Mouse (Mus musculus) midbrain, embryonic 14.5 days (tissue): ENCODE measurements at regions not wholly inside any gene's neighbourhood (a gene's known extent, or its start where the extent isn't known, plus 50 kb on each side); places are given as distances from the start of the nearest gene placed in this dataset.
A peak's percentile ranks its signal among the peaks of the same experiment; 100 is the strongest.

Experiments
- ATAC-seq: fragments of 200-750 bp; cut with Nextera tagmentation; 2 replicates; pipeline ENCODE4 v1.8.0; 2017; ENCODE audit warnings: moderate number of reproducible peaks, moderate library complexity; ENCODE audit not compliant: low FRiP score, low TSS enrichment
- DNase-seq: peaks from one replicate; pipeline ENCODE4 v3.0.0-alpha.2; 2015
- H3K27ac ChIP-seq: fragments of 300-500 bp; sonication (generic); replicated peaks from 2 replicates; pipeline ENCODE4 v1.5.1; 2014; ENCODE audit warnings: mild to moderate bottlenecking, low read depth, low read length, moderate library complexity
- H3K27me3 ChIP-seq: fragments of 300-500 bp; sonication (generic); 2 replicates; pipeline ENCODE4 v1.6.1; 2014; ENCODE audit warnings: low read length, control low read depth, mixed read lengths; ENCODE audit not compliant: control insufficient read depth, insufficient read depth
- H3K36me3 ChIP-seq: fragments of 300-500 bp; sonication (generic); 2 replicates; pipeline ENCODE4 v1.6.1; 2014; ENCODE audit warnings: low read length, control low read depth; ENCODE audit not compliant: control insufficient read depth, insufficient read depth
- H3K4me1 ChIP-seq: fragments of 300-500 bp; sonication (generic); 2 replicates; pipeline ENCODE4 v1.6.1; 2014; ENCODE audit warnings: mild to moderate bottlenecking, antibody characterized with exemption, low read length, control low read depth; ENCODE audit not compliant: control insufficient read depth, insufficient read depth
- H3K4me2 ChIP-seq: fragments of 300-500 bp; sonication (generic); 2 replicates; pipeline ENCODE4 v1.6.1; 2014; ENCODE audit warnings: mild to moderate bottlenecking, low read length, moderate library complexity
- H3K4me3 ChIP-seq: fragments of 300-500 bp; sonication (generic); replicated peaks from 2 replicates; pipeline ENCODE4 v1.5.1; 2014; ENCODE audit warnings: low read depth, low read length
- H3K9ac ChIP-seq: fragments of 300-500 bp; sonication (generic); replicated peaks from 2 replicates; pipeline ENCODE4 v1.6.1; 2014; ENCODE audit warnings: mild to moderate bottlenecking, low read length, moderate library complexity
- H3K9me3 ChIP-seq: fragments of 300-500 bp; sonication (generic); 2 replicates; pipeline ENCODE4 v1.6.1; 2016; ENCODE audit warnings: low read length, control low read depth, mixed read lengths; ENCODE audit not compliant: control insufficient read depth
- WGBS: fragments of 180-500 bp; shearing (Covaris S2); extraction: QIAGEN DNeasy Blood & Tissue Kit; methylation state at CpG from one replicate; pipeline ENCODE4 v1.1.7; 2014; 5-methylcytosine and 5-hydroxymethylcytosine counted together

DNA sequence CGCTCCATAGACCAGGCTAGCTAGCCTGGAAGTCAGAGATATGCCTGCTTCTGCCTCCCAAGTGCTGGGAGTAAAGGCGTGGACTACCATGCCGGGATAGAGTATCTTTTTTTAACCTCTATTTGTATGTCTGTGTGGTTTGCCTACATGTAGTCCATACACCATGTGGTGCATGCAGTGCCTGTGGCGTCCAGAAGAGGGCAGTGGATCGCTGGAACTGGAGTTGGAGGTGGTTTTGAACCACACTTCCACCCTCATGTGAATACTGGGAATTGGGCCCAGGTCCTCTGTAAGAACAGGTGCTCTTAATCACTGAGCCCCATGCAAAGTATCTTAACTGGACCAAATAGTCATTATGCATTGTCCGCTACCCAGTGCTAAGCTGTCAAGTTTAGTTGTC lies 306.2 kb downstream of the H2al1j start:
- Histone ChIP-seq H3K4me2 (no peak overlapping the region), H3K27me3 (no peaks in the 10 kb centered on the region), H3K4me3 (no peak overlapping the region), H3K36me3 (no peaks in the 10 kb centered on the region), H3K4me1 (no peaks in the 10 kb centered on the region), H3K9ac (no peak overlapping the region), H3K9me3 (no peaks in the 10 kb centered on the region), H3K27ac (no peak overlapping the region)
- ATAC-seq (no peak), DNase-seq (no peak)
- WGBS: 56% methylated on average over 6 of the region's 6 CpGs

DNA sequence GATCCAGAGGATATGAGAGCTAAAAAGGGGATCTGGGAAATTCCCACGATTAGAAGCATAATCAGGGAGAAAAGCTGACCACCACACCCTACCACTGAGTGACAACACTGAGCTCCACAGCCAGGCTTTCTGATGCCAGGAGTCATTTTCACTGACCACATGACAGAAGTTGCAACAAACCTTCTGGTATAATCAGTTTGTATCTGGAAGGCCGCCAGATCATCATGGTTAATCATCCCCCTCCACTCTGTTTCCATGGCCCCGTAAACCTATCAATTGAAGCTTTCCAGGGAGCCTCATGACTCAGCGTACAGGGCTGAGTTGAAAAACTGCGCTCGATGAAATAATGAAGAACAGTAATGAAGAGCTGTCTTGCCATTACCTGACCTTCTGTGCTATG lies 316.9 kb downstream of the H2al1j start:
- H3K27me3 ChIP-seq: no peaks in the 10 kb centered on the region
- DNase-seq: no peak
- no peak for ATAC-seq
- no peak overlapping the region for H3K4me3 ChIP-seq
- no peaks in the 10 kb centered on the region for H3K36me3 ChIP-seq
- H3K4me2 ChIP-seq: no peak overlapping the region
- 83% methylated on average over 6 of the region's 6 CpGs for WGBS
- H3K4me1 ChIP-seq: no peaks in the 10 kb centered on the region
- H3K9me3 ChIP-seq: no peaks in the 10 kb centered on the region
- H3K9ac ChIP-seq: no peak overlapping the region
- no peak overlapping the region for H3K27ac ChIP-seq

DNA sequence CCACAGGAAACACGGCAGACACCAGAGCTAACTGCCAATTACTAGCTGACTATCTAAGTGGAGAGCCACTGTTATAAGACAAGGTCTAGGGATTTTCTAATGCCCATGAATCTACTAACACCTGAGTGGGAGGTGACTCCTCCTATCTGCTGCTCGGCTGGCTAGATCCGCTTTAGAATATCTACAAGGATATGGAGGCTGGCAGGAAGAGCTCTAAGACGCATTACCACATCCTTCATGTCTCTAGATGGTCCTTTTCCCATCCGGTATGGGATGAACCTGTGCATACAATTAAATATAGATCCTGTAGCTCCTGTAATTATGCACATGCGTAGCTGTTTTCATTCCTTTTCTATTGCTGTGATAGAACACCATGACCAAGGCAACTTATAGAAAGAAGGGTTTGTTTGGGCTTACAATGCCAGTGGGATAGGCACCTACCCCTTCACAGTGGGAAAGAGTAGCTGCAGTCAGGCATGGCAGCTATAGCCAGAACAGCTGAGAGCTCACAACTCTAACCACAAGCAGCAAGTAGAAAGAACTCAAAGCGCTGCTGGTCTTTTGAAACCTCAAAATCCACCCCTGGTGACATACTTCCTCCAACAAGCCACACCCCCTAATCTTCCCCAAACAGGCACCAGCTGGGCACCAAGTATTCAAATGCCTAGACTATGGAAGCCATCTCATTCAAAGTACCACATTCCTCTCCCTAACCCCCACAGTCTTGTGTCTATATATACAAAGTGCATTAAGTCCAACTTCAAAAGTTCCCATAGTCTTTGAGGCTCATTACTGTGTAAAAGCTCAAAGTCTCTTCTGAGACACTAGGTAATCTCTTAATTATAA lies 319.3 kb downstream of the H2al1j start:
- Histone ChIP-seq H3K9ac (no peak overlapping the region), H3K9me3 (no peaks in the 10 kb centered on the region), H3K4me3 (no peak overlapping the region), H3K4me2 (no peak overlapping the region), H3K27me3 (no peaks in the 10 kb centered on the region), H3K4me1 (no peaks in the 10 kb centered on the region), H3K36me3 (no peaks in the 10 kb centered on the region), H3K27ac (no peak overlapping the region)
- 81% methylated on average over 7 of the region's 7 CpGs for WGBS
- no peak for DNase-seq
- no peak for ATAC-seq

DNA sequence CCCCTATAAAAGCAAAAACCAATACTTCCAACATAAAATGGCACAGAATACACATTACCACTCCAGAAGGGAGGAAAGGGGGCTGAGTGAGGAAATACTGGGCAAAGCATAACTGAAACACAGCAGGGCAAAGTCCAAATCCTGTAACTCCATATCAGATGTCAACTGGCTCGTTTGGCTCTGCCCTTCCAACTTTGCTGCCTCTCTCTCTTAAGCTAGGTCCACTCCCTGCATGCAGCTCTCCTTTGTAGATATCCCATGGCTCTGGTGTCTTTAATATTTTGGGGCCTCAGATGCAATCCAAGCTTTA lies 319.9 kb downstream of the H2al1j start:
- Histone ChIP-seq H3K9me3 (no peaks in the 10 kb centered on the region), H3K4me2 (no peak overlapping the region), H3K4me3 (no peak overlapping the region), H3K27ac (no peak overlapping the region), H3K27me3 (no peaks in the 10 kb centered on the region), H3K9ac (no peak overlapping the region), H3K4me1 (no peaks in the 10 kb centered on the region), H3K36me3 (no peaks in the 10 kb centered on the region)
- DNase-seq: no peak
- ATAC-seq: no peak
- 80% methylated on average over 1 of the region's 1 CpGs for WGBS

DNA sequence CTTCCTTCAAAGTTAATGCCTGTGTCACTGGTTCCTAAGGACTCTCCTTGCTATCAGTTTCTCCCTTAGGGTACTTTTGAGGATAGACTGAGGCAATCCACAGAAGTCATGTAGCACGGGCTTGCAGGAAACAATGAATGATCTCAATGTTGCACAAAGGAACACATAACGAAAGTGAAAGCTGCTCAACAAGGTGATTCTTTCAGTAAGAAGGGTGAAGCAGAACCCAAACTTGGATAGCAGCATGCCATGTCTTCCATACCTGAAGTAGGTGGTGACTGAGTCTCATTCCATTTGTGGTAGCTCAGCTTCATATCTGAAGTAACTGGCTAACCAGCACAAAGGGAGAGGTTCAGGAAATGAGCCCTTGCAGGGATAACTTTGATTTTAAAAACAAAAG lies 325.7 kb downstream of the H2al1j start:
- Histone ChIP-seq H3K4me2 (no peak overlapping the region), H3K27me3 (no peaks in the 10 kb centered on the region), H3K4me3 (no peak overlapping the region), H3K36me3 (no peaks in the 10 kb centered on the region), H3K9ac (no peak overlapping the region), H3K4me1 (no peaks in the 10 kb centered on the region), H3K9me3 (no peaks in the 10 kb centered on the region), H3K27ac (no peak overlapping the region)
- DNase-seq (no peak), ATAC-seq (no peak)
- 97% methylated on average over 2 of the region's 2 CpGs for WGBS

DNA sequence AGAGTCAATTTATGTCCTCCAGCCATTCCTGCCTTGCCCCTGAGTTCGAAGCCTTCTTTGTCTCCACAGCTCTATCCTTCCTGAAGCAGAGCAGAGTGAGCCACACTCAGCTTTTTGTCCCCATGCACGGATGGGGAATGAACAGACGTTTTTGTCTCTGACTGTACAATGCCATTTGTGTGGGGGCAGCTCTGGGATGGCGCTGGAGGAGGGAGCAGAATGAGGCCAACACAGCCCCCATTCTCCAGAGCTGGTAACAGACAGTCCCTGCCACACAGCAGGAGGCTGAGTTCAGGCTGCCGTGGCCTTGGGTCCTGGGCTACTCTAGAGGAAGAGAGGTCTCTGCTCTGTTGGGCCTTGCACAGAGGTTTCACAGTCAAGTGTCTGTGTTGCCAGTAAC lies 327.4 kb downstream of the H2al1j start:
- DNase-seq (no peak), ATAC-seq (no peak)
- Histone ChIP-seq H3K27ac (no peak overlapping the region), H3K9me3 (no peaks in the 10 kb centered on the region), H3K27me3 (no peaks in the 10 kb centered on the region), H3K4me1 (no peaks in the 10 kb centered on the region), H3K9ac (no peak overlapping the region), H3K36me3 (no peaks in the 10 kb centered on the region), H3K4me2 (no peak overlapping the region), H3K4me3 (no peak overlapping the region)
- 56% methylated on average over 5 of the region's 5 CpGs for WGBS

DNA sequence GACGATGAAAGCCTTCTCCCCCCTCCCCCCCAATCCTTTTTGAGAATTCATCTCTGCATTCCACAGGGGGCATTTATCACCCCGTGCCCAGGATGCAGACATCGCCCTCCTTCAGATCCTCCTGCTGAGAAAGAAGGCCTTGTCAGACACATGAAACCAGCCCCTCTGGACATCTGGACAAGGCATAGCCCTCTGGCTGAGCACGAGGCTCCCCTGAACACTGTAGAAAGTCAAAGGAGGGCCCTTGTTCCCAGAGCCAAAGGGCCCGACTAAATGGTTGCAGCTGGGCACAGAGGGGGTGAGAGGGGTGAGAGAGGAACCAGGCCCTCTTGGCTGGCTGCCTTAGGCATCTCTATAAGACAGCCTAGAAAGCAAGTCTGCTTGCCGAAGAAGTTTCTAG lies 327.8 kb downstream of the H2al1j start:
- ATAC-seq: no peak
- 48% methylated on average over 6 of the region's 6 CpGs for WGBS
- no peaks in the 10 kb centered on the region; the same call in 1 of the 2 replicates for H3K27me3 ChIP-seq
- DNase-seq: no peak
- no peak overlapping the region for H3K4me2 ChIP-seq
- no peaks in the 10 kb centered on the region for H3K9me3 ChIP-seq
- H3K4me3 ChIP-seq: no peak overlapping the region
- H3K36me3 ChIP-seq: no peaks in the 10 kb centered on the region
- no peak overlapping the region for H3K27ac ChIP-seq
- no peak overlapping the region for H3K9ac ChIP-seq
- no peaks in the 10 kb centered on the region for H3K4me1 ChIP-seq

DNA sequence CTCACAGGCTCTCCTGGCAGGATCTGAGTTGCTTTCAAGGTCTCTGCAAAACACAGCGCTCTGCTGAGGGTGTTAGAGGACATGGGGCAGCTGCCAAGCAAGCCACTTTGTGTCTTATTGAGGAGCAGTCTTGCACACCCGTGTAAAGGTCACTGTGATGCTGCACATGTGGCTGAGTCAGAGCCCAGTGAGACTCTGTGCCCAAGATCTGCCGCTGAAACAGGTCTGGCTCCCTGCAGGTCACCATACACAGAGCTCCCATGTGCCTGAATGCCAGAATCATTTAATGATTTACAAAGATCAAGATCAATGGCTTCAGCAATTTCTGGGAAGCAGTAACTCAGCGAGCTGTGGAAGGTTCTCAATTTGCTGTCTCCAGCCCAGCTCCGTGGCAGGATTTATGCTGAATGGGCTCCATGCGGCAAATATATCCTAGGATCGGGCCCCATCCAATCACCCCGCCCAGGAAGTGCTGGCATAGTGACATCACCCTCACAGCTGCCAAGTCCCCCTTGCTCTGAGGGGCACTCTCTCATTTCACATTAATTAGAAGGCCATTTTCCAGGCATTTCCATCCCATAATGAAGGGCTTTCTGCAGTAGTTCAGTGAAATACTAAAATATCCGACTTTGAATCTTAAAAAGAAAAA lies 330.1 kb downstream of the H2al1j start:
- Histone ChIP-seq H3K9me3 (no peaks in the 10 kb centered on the region), H3K27ac (no peak overlapping the region), H3K27me3 (no peaks in the 10 kb centered on the region; the same call in 1 of the 2 replicates), H3K4me3 (no peak overlapping the region), H3K4me1 (no peaks in the 10 kb centered on the region), H3K36me3 (no peaks in the 10 kb centered on the region), H3K4me2 (no peak overlapping the region), H3K9ac (no peak overlapping the region)
- DNase-seq: no peak
- ATAC-seq: no peak
- 70% methylated on average over 9 of the region's 9 CpGs for WGBS

DNA sequence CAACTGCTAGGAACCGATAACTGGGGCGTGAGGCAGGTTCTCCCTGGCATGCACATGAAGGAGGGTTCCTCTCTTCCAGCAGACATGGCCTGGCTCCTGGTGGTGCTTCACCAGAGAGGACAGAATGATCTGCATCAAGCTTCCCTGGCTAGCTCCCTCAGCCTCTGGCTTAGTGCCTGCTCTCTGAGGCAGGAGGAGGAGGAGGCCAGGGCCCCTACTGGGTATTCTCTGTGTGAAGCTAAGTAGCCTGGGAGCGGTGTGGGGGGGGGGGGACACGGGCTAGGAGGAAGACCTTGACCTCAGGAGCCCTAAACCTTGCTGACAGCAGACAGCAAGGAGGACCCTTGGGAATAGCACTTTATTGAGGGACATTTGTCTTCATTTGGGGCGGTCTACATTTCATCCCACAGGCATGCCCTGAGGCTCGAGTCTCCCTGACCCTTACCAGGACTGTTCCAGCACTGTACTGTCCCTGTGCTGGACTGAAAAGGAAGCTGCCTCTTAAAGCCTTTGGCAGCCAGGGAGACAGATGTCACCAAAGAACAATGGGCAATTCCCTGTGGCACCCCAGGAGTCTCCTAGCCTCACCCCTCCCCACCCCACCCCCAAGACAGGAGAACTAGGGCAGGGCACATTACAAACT lies 335.7 kb downstream of the H2al1j start:
- Histone ChIP-seq H3K4me2 (no peak overlapping the region), H3K4me3 (no peak overlapping the region), H3K9ac (no peak overlapping the region), H3K9me3 (no peaks in the 10 kb centered on the region), H3K27ac (peak overlapping the region; percentile 87), H3K4me1 (peaks cover 7% of the 10 kb centered on the region), H3K36me3 (no peaks in the 10 kb centered on the region), H3K27me3 (no peaks in the 10 kb centered on the region; the same call in 1 of the 2 replicates)
- DNase-seq (peak; percentile 34), ATAC-seq (no peak)
- 36% methylated on average over 5 of the region's 6 CpGs for WGBS
